Mouse (Mus musculus): ENCODE measurements around the gene Zfp423.

GRCm38 (mm10) chr8:87935088-87935680 lies 24.2 kb downstream of the Zfp423 start:
- TF ChIP-seq CTCF (IDR thresholded peaks at IDR 0.05): no peak
- no peak for TF ChIP-seq EP300 (IDR thresholded peaks at IDR 0.05)

Data from lung, postnatal 0 days (tissue).